Mouse (Mus musculus): ENCODE data around the gene Gm8362. TPM values are rescaled to one million over a fixed set of nuclear protein-coding genes. Genes with fewer than 3 reads are reported as not detected.
"Not testable (repeated sequence)": the region's sequence is repeated elsewhere in the genome, so short reads cannot be mapped to it uniquely, and the experiment has no call there.

Gene Gm8362
- polyA plus RNA-seq (2012; rRNA removed) = not detected in 2 replicates

DNA sequence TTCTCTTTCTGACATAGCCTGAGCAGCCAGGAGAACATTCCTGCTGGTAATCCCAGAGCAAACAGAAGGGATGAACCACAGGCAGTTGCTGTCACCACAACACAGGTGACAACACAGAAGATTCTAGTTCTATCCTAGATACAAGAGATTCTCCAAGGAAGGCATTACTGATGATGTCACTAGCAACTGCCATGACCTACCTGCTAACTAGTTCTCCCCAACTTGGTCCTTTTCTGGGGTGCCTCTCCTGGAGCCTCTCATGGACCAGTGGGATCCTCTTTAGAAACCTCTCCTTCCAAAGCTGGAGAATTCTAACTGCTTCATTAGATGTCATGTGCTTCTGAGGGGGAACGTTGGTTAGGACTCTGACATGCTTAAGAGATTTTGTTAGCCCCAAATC lies at the start of gene Gm8362:
Gene Gm8362 (minus strand): TSS at position 101 of the 400 bp plus-strand sequence.
- H3K36me3 ChIP-seq (ENCODE audit: control insufficient read depth, insufficient read depth, low read length); DNase-seq; H3K4me3 ChIP-seq (ENCODE audit: insufficient read depth, low read depth, low read length); H3K4me1 ChIP-seq (ENCODE audit: control insufficient read depth, insufficient read depth, low read length); H3K27ac ChIP-seq (ENCODE audit: insufficient read depth, low read depth, low read length); H3K27me3 ChIP-seq (replicated peaks; ENCODE audit: control insufficient read depth, insufficient read depth, low read length): not testable (repeated sequence)
- 56% methylated on average over 1 of the region's 1 CpGs for WGBS

DNA sequence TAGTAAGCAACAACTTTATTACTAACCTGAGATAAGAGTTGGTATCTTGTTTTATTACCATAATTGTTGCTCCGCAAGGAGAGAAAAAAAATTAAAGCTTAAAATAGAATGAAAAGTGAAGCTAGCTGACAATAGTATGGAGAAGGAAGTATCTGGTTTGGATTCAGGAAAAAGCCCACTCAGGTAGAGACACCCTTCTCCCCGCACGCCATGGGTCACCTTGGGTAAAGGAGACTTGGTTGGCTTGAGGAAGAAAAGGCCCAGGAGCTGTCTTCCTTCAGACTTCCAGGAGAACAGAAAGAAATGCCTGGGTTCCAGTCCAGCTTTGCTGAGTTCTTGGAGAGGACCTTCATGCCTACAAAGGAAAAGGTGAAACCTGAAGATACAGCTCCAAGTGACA lies 49.1 kb upstream of the Gm8362 start:
- not testable (repeated sequence) for H3K36me3 ChIP-seq (ENCODE audit: control insufficient read depth, insufficient read depth, low read length); H3K27me3 ChIP-seq (replicated peaks; ENCODE audit: control insufficient read depth, insufficient read depth, low read length); H3K4me3 ChIP-seq (ENCODE audit: insufficient read depth, low read depth, low read length); DNase-seq; H3K4me1 ChIP-seq (ENCODE audit: control insufficient read depth, insufficient read depth, low read length); H3K27ac ChIP-seq (ENCODE audit: insufficient read depth, low read depth, low read length)
- 92% methylated on average over 3 of the region's 3 CpGs for WGBS

DNA sequence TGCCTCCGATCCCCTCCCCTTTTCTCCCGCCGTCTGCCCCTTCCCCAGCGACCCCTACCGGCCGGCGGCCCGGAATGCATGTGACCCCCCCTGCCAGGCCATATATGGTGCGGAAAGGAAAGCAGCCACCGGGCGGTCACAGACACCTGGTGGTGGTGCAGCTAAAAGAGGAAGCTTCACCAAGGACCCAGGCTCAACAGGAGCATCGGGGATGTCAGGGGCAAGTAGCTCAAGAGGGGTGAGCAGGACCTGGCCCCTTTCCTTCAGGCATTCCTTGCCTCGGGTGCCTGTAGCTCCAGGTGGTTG lies 17.0 kb downstream of the Gm8362 start:
- not testable (repeated sequence) for H3K4me1 ChIP-seq (ENCODE audit: control insufficient read depth, insufficient read depth, low read length); H3K27ac ChIP-seq (ENCODE audit: insufficient read depth, low read depth, low read length); H3K27me3 ChIP-seq (replicated peaks; ENCODE audit: control insufficient read depth, insufficient read depth, low read length); H3K36me3 ChIP-seq (ENCODE audit: control insufficient read depth, insufficient read depth, low read length); H3K4me3 ChIP-seq (ENCODE audit: insufficient read depth, low read depth, low read length); DNase-seq
- 4% methylated on average over 4 of the region's 13 CpGs for WGBS

DNA sequence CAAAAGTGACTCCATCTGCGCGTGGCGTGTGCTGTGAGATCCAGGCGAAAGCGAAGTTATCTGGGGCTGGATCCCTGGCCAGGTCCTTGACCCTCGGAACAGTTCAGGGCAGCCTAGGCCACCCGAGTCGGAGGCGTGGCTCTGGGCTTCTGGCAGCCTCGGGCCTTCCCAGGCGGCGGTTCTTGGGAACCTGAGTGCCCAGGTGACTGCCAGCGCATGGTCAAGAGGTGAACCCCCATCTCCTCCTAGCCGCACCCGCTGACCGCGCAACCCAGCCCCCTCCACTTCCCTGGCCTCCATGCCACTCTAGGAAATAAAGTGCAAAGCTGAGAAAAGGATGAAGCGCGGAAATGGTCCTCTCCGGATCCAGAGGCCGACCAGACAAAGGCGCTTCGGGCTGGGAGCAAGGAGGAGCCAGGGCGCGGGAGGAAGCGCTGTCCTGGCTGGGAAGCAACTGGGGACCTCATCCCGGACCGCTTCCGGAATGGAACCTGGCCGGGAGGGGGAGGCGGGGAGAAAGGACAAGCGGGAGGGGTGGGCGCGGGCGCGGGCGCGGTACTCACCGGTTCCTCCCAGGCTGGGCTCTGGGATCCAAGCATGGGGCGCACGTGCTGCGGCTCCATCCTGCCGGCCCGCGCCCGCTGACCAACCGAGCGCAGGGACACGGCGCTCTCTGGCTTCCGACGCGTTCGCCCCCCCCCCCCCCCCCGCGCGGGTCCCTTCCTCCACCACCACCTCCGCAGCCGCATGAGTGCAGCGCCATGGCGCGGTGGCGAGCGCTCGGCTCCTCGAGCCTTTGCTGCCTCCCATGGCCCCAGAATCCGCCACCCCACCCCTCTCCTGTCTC lies 17.6 kb downstream of the Gm8362 start:
- DNase-seq = peak; percentile 6
- not testable (repeated sequence) for H3K4me1 ChIP-seq (ENCODE audit: control insufficient read depth, insufficient read depth, low read length); H3K27ac ChIP-seq (ENCODE audit: insufficient read depth, low read depth, low read length); H3K36me3 ChIP-seq (ENCODE audit: control insufficient read depth, insufficient read depth, low read length); H3K27me3 ChIP-seq (replicated peaks; ENCODE audit: control insufficient read depth, insufficient read depth, low read length)
- peak overlapping the region; percentile 35 for H3K4me3 ChIP-seq (ENCODE audit: insufficient read depth, low read depth, low read length)
- WGBS = 0% methylated on average over 29 of the region's 67 CpGs

DNA sequence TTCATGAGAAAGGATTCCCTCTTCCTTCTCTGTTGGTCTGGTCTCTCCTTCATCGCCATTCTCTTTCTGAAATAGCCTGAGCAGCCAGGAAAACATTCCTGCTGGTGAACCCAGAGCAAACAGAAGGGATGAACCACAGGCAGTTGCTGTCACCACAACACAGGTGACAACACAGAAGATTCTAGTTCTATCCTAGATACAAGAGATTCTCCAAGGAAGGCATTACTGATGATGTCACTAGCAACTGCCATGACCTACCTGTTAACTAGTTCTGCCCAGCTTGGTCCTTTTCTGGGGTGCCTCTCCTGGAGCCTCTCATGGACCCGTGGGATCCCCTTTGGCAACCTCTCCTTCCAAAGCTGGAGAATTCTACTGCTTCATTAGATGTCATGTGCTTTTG lies 32.0 kb downstream of the Gm8362 start, which contains the start of gene Gm3636:
Gene Gm3636 (minus strand): TSS at position 101 of the 400 bp plus-strand sequence.
- H3K36me3 ChIP-seq (ENCODE audit: control insufficient read depth, insufficient read depth, low read length); DNase-seq: not testable (repeated sequence)
- WGBS = no CpG with 5 or more reads among the region's 2 CpGs

DNA sequence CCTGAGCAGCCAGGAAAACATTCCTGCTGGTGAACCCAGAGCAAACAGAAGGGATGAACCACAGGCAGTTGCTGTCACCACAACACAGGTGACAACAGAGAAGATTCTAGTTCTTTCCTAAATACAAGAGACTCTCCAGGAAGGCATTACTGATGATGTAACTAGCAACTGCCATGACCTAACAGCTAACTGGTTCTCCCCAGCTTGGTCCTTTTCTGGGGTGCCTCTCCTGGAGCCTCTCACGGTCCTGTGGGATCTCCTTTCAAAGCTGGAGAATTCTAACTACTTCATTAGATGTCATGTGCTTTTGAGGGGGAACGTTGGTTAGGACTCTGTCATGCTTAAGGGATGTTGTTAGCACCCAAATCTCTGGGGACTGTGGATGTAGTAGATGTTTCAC lies 54.1 kb downstream of the Gm8362 start, which contains the start of gene Gm8050:
Gene Gm8050 (minus strand): TSS at position 101 of the 400 bp plus-strand sequence.
- not testable (repeated sequence) for H3K4me1 ChIP-seq (ENCODE audit: control insufficient read depth, insufficient read depth, low read length); DNase-seq; H3K4me3 ChIP-seq (ENCODE audit: insufficient read depth, low read depth, low read length); H3K36me3 ChIP-seq (ENCODE audit: control insufficient read depth, insufficient read depth, low read length); H3K27ac ChIP-seq (ENCODE audit: insufficient read depth, low read depth, low read length); H3K27me3 ChIP-seq (replicated peaks; ENCODE audit: control insufficient read depth, insufficient read depth, low read length)
- WGBS = 78% methylated on average over 1 of the region's 2 CpGs

More for the DNA sequence above, 32.0 kb downstream of the Gm8362 start, which contains the start of gene Gm3636:
- H3K4me3 ChIP-seq (ENCODE audit: insufficient read depth, low read depth, low read length); H3K27me3 ChIP-seq (replicated peaks; ENCODE audit: control insufficient read depth, insufficient read depth, low read length); H3K4me1 ChIP-seq (ENCODE audit: control insufficient read depth, insufficient read depth, low read length); H3K27ac ChIP-seq (ENCODE audit: insufficient read depth, low read depth, low read length): not testable (repeated sequence)

Other genes with a start within 250 kb of the Gm8362 start
- gene Gm8356, start 237.1 kb downstream of the Gm8362 start, polyA plus RNA-seq (2012; rRNA removed) = not detected in 2 replicates
- gene Gm3629, start 183.8 kb downstream of the Gm8362 start, polyA plus RNA-seq (2012; rRNA removed) = 0.06 TPM in 1 of 2 replicates, not detected in the other
- not detected in 2 replicates for gene Gm3460, start 152.0 kb downstream of the Gm8362 start, polyA plus RNA-seq (2012; rRNA removed)
- gene Gm10251, start 90.2 kb downstream of the Gm8362 start, polyA plus RNA-seq (2012; rRNA removed) = 0.07 TPM in 1 of 2 replicates, not detected in the other
- gene Gm8050, start 54.2 kb downstream of the Gm8362 start, polyA plus RNA-seq (2012; rRNA removed) = not detected in 2 replicates
- 0.06 TPM in 1 of 2 replicates, not detected in the other for gene Gm3636, start 32.1 kb downstream of the Gm8362 start, polyA plus RNA-seq (2012; rRNA removed)
- not detected in 2 replicates for gene Gm3642, start 65.9 kb upstream of the Gm8362 start, polyA plus RNA-seq (2012; rRNA removed)
- not detected in 2 replicates for gene Gm3667, start 115.6 kb upstream of the Gm8362 start, polyA plus RNA-seq (2012; rRNA removed)
- not detected in 2 replicates for gene Gm6356, start 199.4 kb upstream of the Gm8362 start, polyA plus RNA-seq (2012; rRNA removed)

All from kidney, adult 2 months (tissue).